Mouse (Mus musculus) kidney, adult 2 months (tissue): ENCODE data around the gene Mfsd4b3. TPM values are rescaled to one million over a fixed set of nuclear protein-coding genes. Genes with fewer than 3 reads are reported as not detected.
"Not testable (repeated sequence)": the region's sequence is repeated elsewhere in the genome, so short reads cannot be mapped to it uniquely, and the experiment has no call there.

Experiments used
- DNase-seq: peaks from one replicate; pipeline ENCODE4 v3.0.0; 2021
- H3K27ac ChIP-seq: fragments of 200-500 bp; 2 replicates; pipeline ENCODE4 v1.5.1; 2012; ENCODE audit warnings: low read depth, low read length, control low read depth, inconsistent platforms; ENCODE audit not compliant: insufficient read depth
- H3K27me3 ChIP-seq: fragments of 200-500 bp; replicated peaks from 2 replicates; pipeline ENCODE4 v1.6.1; 2012; ENCODE audit warnings: mild to moderate bottlenecking, moderate library complexity, low read length, inconsistent platforms; ENCODE audit not compliant: control insufficient read depth, insufficient read depth
- H3K36me3 ChIP-seq: fragments of 200-500 bp; 2 replicates; pipeline ENCODE4 v1.6.1; 2012; ENCODE audit warnings: mild to moderate bottlenecking, moderate library complexity, low read length, inconsistent platforms; ENCODE audit not compliant: control insufficient read depth, insufficient read depth
- H3K4me1 ChIP-seq: fragments of 200-500 bp; 2 replicates; pipeline ENCODE4 v1.6.1; 2011; ENCODE audit warnings: low read length; ENCODE audit not compliant: control insufficient read depth, insufficient read depth
- H3K4me3 ChIP-seq: fragments of 200-500 bp; 2 replicates; pipeline ENCODE4 v1.5.1; 2011; ENCODE audit warnings: mild to moderate bottlenecking, low read depth, low read length, control low read depth; ENCODE audit not compliant: insufficient read depth
- CTCF ChIP-seq: fragments of 200-500 bp; conservative IDR thresholded peaks from 2 replicates; pipeline ENCODE4 v1.5.1; 2011; ENCODE audit warnings: low read depth, mild to moderate bottlenecking, control low read depth, low read length, moderate library complexity, mixed read lengths; ENCODE audit not compliant: insufficient read depth, insufficient read length
- POLR2A ChIP-seq: fragments of 200-500 bp; IDR thresholded peaks from one replicate; pipeline ENCODE4 v1.6.1; 2011; ENCODE audit warnings: low read depth, low read length, control low read depth
- WGBS: fragments of 180-500 bp; shearing (Covaris S2); methylation state at CpG from one replicate; pipeline ENCODE4 v1.1.7; 2018; 5-methylcytosine and 5-hydroxymethylcytosine counted together
- polyA plus RNA-seq: library from polyadenylated mRNA; depleted of rRNA; stranded (reverse); fragments of >200 nt; gene quantifications from 2 replicates; pipeline ENCODE4 v1.2.3, GENCODE M21; 2012

Mfsd4b3 gene
- polyA plus RNA-seq, 1 experiment, result 15.8 TPM

GRCm38 (mm10) chr10:39961906-39962305 is 2.0 kb upstream of the Mfsd4b3 start:
- TF ChIP-seq CTCF (no peak), POLR2A (no peak)
- H3K4me3 ChIP-seq, result no peak overlapping the region
- no peak overlapping the region for H3K27ac ChIP-seq
- no peaks in the 10 kb centered on the region for H3K27me3 ChIP-seq
- H3K4me1 ChIP-seq, result peaks cover 13% of the 10 kb centered on the region; the same call in 1 of the 2 replicates
- no peak for DNase-seq
- no peaks in the 10 kb centered on the region; the same call in 1 of the 2 replicates for H3K36me3 ChIP-seq
- 26% methylated on average over 1 of the region's 1 CpGs for WGBS

GRCm38 (mm10) chr10:39960441-39960822 is 479 bp upstream of the Mfsd4b3 start:
- no peaks in the 10 kb centered on the region for H3K27me3 ChIP-seq
- no peaks in the 10 kb centered on the region for H3K36me3 ChIP-seq
- TF ChIP-seq CTCF, result no peak
- TF ChIP-seq POLR2A, result no peak
- 39% methylated on average over 11 of the region's 11 CpGs for WGBS
- H3K4me1 ChIP-seq, result peaks cover 7% of the 10 kb centered on the region; the same call in 1 of the 2 replicates
- H3K27ac ChIP-seq, result peak overlapping the region; percentile 10; the same call in 1 of the 2 replicates
- H3K4me3 ChIP-seq, result no peak overlapping the region
- no peak for DNase-seq

- 36% methylated on average over 4 of the region's 4 CpGs for whole genome bisulfite sequencing
- Histone ChIP-seq H3K27me3 (no peaks in the 10 kb centered on the region), H3K27ac (no peak overlapping the region), H3K4me1 (peaks cover 6% of the 10 kb centered on the region; the same call in 1 of the 2 replicates), H3K4me3 (no peak overlapping the region), H3K36me3 (no peaks in the 10 kb centered on the region)
- TF ChIP-seq CTCF, result no peak
- TF ChIP-seq POLR2A, result no peak
- DNase-seq, result peak; percentile 42
Measured at GRCm38 (mm10) chr10:39958266-39958665, 1.7 kb downstream of the Mfsd4b3 start.

- 23% methylated on average over 2 of the region's 2 CpGs for WGBS
- DNase-seq, result peak; percentile 69
- TF ChIP-seq POLR2A (no peak), CTCF (no peak)
- H3K36me3 ChIP-seq, result no peaks in the 10 kb centered on the region
- H3K27me3 ChIP-seq, result no peaks in the 10 kb centered on the region
- peaks cover 6% of the 10 kb centered on the region; the same call in 1 of the 2 replicates for H3K4me1 ChIP-seq
- H3K4me3 ChIP-seq, result no peak overlapping the region
- no peak overlapping the region for H3K27ac ChIP-seq
Measured at GRCm38 (mm10) chr10:39956340-39956878, 3.5 kb downstream of the Mfsd4b3 start.

- Histone ChIP-seq H3K4me3 (no peak overlapping the region), H3K27ac (no peak overlapping the region), H3K36me3 (no peaks in the 10 kb centered on the region; the same call in 1 of the 2 replicates), H3K27me3 (no peaks in the 10 kb centered on the region), H3K4me1 (peaks cover 2% of the 10 kb centered on the region; the same call in 1 of the 2 replicates)
- WGBS, result 83% methylated on average over 2 of the region's 2 CpGs
- no peak for DNase-seq
- no peak for TF ChIP-seq CTCF
- TF ChIP-seq POLR2A, result no peak
Measured at GRCm38 (mm10) chr10:39955163-39955562, 4.8 kb downstream of the Mfsd4b3 start.

- peaks cover 4% of the 10 kb centered on the region; the same call in 1 of the 2 replicates for H3K36me3 ChIP-seq
- no peak for DNase-seq
- no peak for TF ChIP-seq CTCF
- TF ChIP-seq POLR2A, result no peak
- no peaks in the 10 kb centered on the region; the same call in 1 of the 2 replicates for H3K4me1 ChIP-seq
- H3K4me3 ChIP-seq, result no peak overlapping the region
- no peak overlapping the region for H3K27ac ChIP-seq
- H3K27me3 ChIP-seq, result no peaks in the 10 kb centered on the region
- WGBS, result 90% methylated on average over 2 of the region's 2 CpGs
Measured at GRCm38 (mm10) chr10:39949377-39949954, 10.5 kb downstream of the Mfsd4b3 start.

- 78% methylated on average over 3 of the region's 3 CpGs for WGBS
- DNase-seq, H3K4me3 ChIP-seq, H3K4me1 ChIP-seq, H3K27ac ChIP-seq, H3K27me3 ChIP-seq, H3K36me3 ChIP-seq: not testable (repeated sequence)
Measured at GRCm38 (mm10) chr10:39947195-39947594, 12.8 kb downstream of the Mfsd4b3 start.
